Mouse (Mus musculus): ENCODE results near the gene Cebpe. TPM values are rescaled to one million over a fixed set of nuclear protein-coding genes. Genes with fewer than 3 reads are reported as not detected.

The Cebpe gene
- total RNA-seq, 1 experiment from 2014 or later = not detected

- DNase-seq = peak; percentile 55
Observed at GRCm38 (mm10) chr14:54669381-54669780, 42.6 kb downstream of the Cebpe start.

GRCm38 (mm10) chr14:54664477-54665222 is 47.3 kb downstream of the Cebpe start:
- DNase-seq = no peak

Other genes starting within 250 kb of the Cebpe start
- 109 and 130 TPM in 2 replicates for gene Lrp10, start 248.0 kb downstream of the Cebpe start, total RNA-seq (2021)
- gene Rem2, start 236.1 kb downstream of the Cebpe start, total RNA-seq (2021) = 0.64 and 0.67 TPM in 2 replicates
- gene Prmt5, start 194.6 kb downstream of the Cebpe start, total RNA-seq (2021) = 46.6 and 48.6 TPM in 2 replicates
- gene Haus4, start 157.6 kb downstream of the Cebpe start, total RNA-seq (2021) = 29.5 and 32.5 TPM in 2 replicates
- gene Ajuba, start 134.6 kb downstream of the Cebpe start, total RNA-seq (2021) = 19.6 and 24.2 TPM in 2 replicates
- gene 4931414P19Rik, start 106.2 kb downstream of the Cebpe start, total RNA-seq (2021) = 7.9 and 12.2 TPM in 2 replicates
- gene Psmb5, start 94.2 kb downstream of the Cebpe start, total RNA-seq (2021) = 360 and 367 TPM in 2 replicates
- gene Psmb11, start 90.7 kb downstream of the Cebpe start, total RNA-seq (2021) = not detected in 2 replicates
- not detected in 2 replicates for gene Gm17606, start 71.2 kb downstream of the Cebpe start, total RNA-seq (2021)
- gene Cdh24, start 70.8 kb downstream of the Cebpe start, total RNA-seq (2021) = 1.4 and 1.6 TPM in 2 replicates
- 39.3 and 39.9 TPM in 2 replicates for gene 1700123O20Rik, start 26.0 kb downstream of the Cebpe start, total RNA-seq (2021)
- gene Acin1, start 25.2 kb downstream of the Cebpe start, total RNA-seq (2021) = 233 and 235 TPM in 2 replicates
- gene Gm29776, start 13.3 kb downstream of the Cebpe start, total RNA-seq (2021) = not detected in 2 replicates
- gene Slc7a8, start 69.8 kb upstream of the Cebpe start, total RNA-seq (2021) = 58.4 and 64.6 TPM in 2 replicates
- 1.2 TPM in 1 of 2 replicates, not detected in the other for gene Rnf212b, start 102.0 kb upstream of the Cebpe start, total RNA-seq (2021)
- 14.8 and 19.0 TPM in 2 replicates for gene Homez, start 158.8 kb upstream of the Cebpe start, total RNA-seq (2021)
- 19.3 and 23.8 TPM in 2 replicates for gene Ppp1r3e, start 165.4 kb upstream of the Cebpe start, total RNA-seq (2021)
- gene Bcl2l2, start 171.2 kb upstream of the Cebpe start, total RNA-seq (2021) = 50.0 and 62.2 TPM in 2 replicates
- 10.0 TPM in 1 of 2 replicates, not detected in the other for gene Gm20521, start 171.3 kb upstream of the Cebpe start, total RNA-seq (2021)
- 195 and 256 TPM in 2 replicates for gene Pabpn1, start 180.3 kb upstream of the Cebpe start, total RNA-seq (2021)
- 32.9 and 41.6 TPM in 2 replicates for gene Slc22a17, start 201.0 kb upstream of the Cebpe start, total RNA-seq (2021)
- 2.6 and 3.6 TPM in 2 replicates for gene Efs, start 214.0 kb upstream of the Cebpe start, total RNA-seq (2021)
- not detected in 2 replicates for gene Il25, start 220.5 kb upstream of the Cebpe start, total RNA-seq (2021)
- gene Cmtm5, start 224.1 kb upstream of the Cebpe start, total RNA-seq (2021) = 0.49 and 1.2 TPM in 2 replicates